Mouse (Mus musculus) left cerebral cortex, adult 2 months (tissue): ENCODE measurements around the gene Cfap100. TPM values are rescaled to one million over a fixed set of nuclear protein-coding genes. Genes with fewer than 3 reads are reported as not detected.

Experiments
- DNase-seq, 2 experiments: peaks; one replicate each; pipeline ENCODE4 v3.0.0; 2021 to 2022; ENCODE audit warnings: low spot score in 2 of 2, mixed read lengths in 1 of 2; ENCODE audit errors: extremely low spot score in 1 of 2
- H3K27ac ChIP-seq: fragments of 200-600 bp; 2 replicates; pipeline ENCODE4 v1.8.1; 2022
- H3K4me3 ChIP-seq: fragments of 200-600 bp; 2 replicates; pipeline ENCODE4 v1.8.1; 2022
- CTCF ChIP-seq: fragments of 200-600 bp; IDR thresholded peaks from 2 replicates; pipeline ENCODE4 v1.8.1; 2022; ENCODE audit warnings: antibody characterized with exemption, mild to moderate bottlenecking, moderate library complexity
- intact Hi-C: fragments of 180-260 bp; cut with DNase I; formaldehyde crosslinking; loops from one replicate; pipeline ENCODE4 v1.15.1; 2025
- long read RNA-seq, 2 experiments: library from polyadenylated mRNA; stranded (forward); transcript quantifications; one replicate each; pipeline ENCODE4 v2.0.0; 2021; ENCODE audit warnings: borderline mapping rate in 2 of 2
- total RNA-seq, 2 experiments: library from RNA; stranded (reverse); gene quantifications; 2 replicates each; pipeline ENCODE4 v1.2.3; 2021

The Cfap100 gene
- total RNA-seq: 1 to 10 TPM; 4.5 to 6.5 TPM
- long read RNA-seq, experiment 1, partial matches to known transcripts: 1 of 4 reads
- long read RNA-seq, experiment 1, other reads (novel, unspliced or antisense): 3 of 4 reads
- long read RNA-seq, experiment 2, partial matches to known transcripts: 0 of 1 reads
- long read RNA-seq, experiment 2, other reads (novel, unspliced or antisense): 1 of 1 reads

DNA sequence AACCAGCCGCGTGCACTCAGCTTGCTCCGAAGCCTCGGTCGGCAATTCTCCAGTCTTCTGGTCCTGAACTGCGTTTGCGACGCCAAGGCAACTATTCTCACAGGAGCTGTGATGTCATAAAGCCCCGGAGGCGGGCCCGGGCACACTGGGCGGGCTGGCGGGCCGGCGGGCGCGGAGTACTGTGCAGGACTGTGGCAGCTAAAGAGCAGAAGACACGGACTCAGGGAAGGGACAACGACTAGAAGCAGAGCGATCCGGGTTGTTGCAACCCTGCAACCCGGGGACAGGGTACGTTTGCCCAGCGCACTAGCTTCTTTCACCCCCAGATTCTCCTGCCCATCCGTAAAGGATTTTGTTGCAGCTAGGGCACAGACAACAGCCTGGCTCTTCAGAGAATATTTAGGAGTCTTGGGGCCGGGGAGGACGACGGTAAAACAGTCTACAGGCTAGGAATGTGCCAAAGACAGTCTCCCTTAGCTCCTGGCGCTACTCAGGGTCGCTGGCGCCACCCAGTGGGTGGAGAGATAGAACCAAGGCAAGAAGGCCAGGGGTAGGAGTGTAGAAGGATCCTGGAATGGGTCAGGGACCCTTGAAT lies at the start of gene Cfap100:
Gene Cfap100, minus strand, starts transcription at position 418 of the 595 bp plus-strand sequence.
- TF ChIP-seq CTCF: peak; percentile 67
- Histone ChIP-seq H3K27ac (peak within 1 kb of the TSS; percentile 82), H3K4me3 (peak within 1 kb of the TSS; percentile 53)
- intact Hi-C loops: loop anchor here (10.0 kb wide), 1 partner anchor 754 kb away; no protein-coding TSS in a partner anchor
- DNase-seq: peak; percentile 70 to 72

DNA sequence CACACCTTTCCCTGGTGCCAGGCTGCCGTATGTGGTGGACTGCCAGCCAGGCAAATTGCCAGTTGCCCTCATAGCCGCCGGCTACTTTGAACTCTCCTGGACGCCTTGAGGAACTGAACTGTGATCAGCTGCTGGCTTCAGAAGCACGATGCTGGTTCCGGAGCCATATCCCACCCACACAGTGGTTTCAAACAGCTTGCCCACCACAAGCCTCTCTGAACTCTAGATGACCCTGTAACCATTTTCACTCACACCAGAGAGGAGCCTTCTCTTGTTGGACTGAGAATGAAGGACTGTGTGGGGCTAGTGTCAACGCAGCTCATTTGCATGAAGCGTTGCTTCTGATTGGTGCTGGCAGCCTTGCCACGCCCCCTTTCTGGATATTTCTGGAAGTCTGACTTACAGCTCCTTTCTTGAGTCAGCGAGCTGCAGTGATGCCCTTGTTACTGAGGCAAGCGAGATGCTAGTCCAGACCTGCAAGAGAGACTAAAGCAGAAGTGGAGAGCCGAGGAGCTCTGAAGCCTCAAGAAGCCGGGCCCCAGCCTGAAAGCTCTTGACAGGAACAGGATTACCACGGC lies 48.4 kb upstream of the Cfap100 start:
- TF ChIP-seq CTCF: no peak
- intact Hi-C loops: no loop called here
- Histone ChIP-seq H3K27ac (no peak overlapping the region; the same call in 1 of the 2 replicates), H3K4me3 (no peak overlapping the region)
- peak in 1 of 2 experiments; percentile 47 for DNase-seq

- Histone ChIP-seq H3K27ac (no peak overlapping the region), H3K4me3 (no peak overlapping the region)
- DNase-seq: no peak
- no peak for TF ChIP-seq CTCF
- intact Hi-C loops: no loop called here
These were observed 47.2 kb upstream of the Cfap100 start for GRCm38 (mm10) chr6:90475854-90476212.

DNA sequence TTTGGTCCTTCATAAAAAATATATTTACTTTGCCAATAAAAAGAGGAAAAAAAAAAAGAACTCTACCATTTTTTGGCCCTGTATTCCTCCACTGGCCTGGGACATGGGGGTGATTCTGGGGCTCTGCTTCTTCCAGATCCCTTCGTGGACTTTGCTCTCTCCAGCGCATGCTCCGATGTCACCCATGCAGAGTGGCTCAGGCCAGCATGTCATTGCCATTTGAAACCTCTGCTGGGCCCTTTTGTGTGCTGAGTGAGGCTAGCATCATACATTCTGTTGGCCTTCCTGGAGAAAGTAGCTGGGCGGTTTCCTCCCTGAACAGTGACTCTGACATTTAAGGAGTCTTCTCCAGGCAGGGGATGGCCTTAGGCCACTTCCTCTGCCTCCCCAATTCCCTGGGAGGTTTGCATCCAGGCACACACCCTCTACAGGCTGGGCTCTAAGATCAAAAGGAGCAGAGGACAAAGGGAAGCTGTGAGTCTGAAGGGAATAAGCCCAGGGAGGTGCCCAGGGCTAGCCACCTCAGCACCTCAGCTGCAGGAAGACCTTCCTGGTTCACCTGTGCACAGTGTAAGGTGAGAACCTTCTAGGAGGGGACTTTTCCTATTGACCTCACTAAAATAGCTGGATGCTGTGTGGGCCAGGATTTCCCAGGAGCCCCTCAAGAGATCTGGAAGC lies 46.7 kb upstream of the Cfap100 start:
- no peak for TF ChIP-seq CTCF
- intact Hi-C loops: no loop called here
- DNase-seq: no peak
- Histone ChIP-seq H3K4me3 (no peak overlapping the region), H3K27ac (no peak overlapping the region)

- Histone ChIP-seq H3K4me3 (no peak overlapping the region), H3K27ac (no peak overlapping the region)
- no peak for TF ChIP-seq CTCF
- intact Hi-C loops: no loop called here
- DNase-seq: no peak
These were observed 45.8 kb upstream of the Cfap100 start for GRCm38 (mm10) chr6:90474361-90474750.

- intact Hi-C loops: no loop called here
- Histone ChIP-seq H3K27ac (no peak overlapping the region), H3K4me3 (no peak overlapping the region)
- no peak for DNase-seq
- no peak for TF ChIP-seq CTCF
These were observed 45.2 kb upstream of the Cfap100 start for GRCm38 (mm10) chr6:90473630-90474360.

- DNase-seq: no peak
- H3K27ac ChIP-seq: no peak overlapping the region
- intact Hi-C loops: no loop called here
- TF ChIP-seq CTCF: no peak
- H3K4me3 ChIP-seq: no peak overlapping the region
These were observed 44.1 kb upstream of the Cfap100 start for GRCm38 (mm10) chr6:90472697-90473096.

- H3K27ac ChIP-seq: peak overlapping the region; percentile 73
- no peak for DNase-seq
- TF ChIP-seq CTCF: no peak
- H3K4me3 ChIP-seq: no peak overlapping the region
- intact Hi-C loops: no loop called here
These were observed 43.5 kb upstream of the Cfap100 start for GRCm38 (mm10) chr6:90472079-90472478.

DNA sequence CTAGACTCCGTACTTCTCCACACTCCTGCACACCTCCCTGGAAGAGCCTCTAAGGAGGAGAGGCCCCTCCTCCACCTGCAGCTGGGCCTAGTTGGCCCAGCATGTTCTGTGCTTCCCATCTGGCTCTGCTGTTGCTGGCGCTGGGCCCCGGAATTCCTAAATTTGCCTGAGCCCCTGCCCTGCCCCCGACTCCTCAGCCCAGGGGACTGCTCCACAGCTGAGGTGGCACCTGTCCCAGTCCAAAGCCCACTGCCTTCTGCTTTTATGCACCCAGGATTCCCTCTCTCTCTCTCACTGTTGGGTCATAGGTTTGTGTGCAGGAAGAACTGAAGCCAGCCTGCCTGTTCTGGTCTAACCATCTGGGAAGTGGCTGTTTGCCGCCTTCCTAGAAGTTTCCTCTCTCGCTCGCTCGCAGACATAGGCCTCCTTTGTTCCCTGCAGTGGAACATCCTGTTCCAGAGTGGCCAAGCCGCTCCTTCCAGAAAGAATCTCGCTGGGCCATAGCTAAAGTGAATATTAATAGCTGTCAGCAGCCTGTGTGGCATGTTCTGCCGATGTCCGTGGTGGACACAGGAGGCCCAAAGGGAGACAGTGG lies 42.4 kb upstream of the Cfap100 start:
- intact Hi-C loops: loop anchor here (1.0 kb wide), 1 partner anchor 8 kb away; no protein-coding TSS in a partner anchor
- no peak for TF ChIP-seq CTCF
- peak; percentile 46 to 47 for DNase-seq
- Histone ChIP-seq H3K27ac (peak overlapping the region; percentile 73), H3K4me3 (no peak overlapping the region)

- intact Hi-C loops: no loop called here
- no peak for DNase-seq
- TF ChIP-seq CTCF: no peak
- H3K27ac ChIP-seq: peak overlapping the region; percentile 73; the same call in 1 of the 2 replicates
- no peak overlapping the region for H3K4me3 ChIP-seq
These were observed 41.7 kb upstream of the Cfap100 start for GRCm38 (mm10) chr6:90470255-90470654.

GRCm38 (mm10) chr6:90469041-90469440 lies 40.4 kb upstream of the Cfap100 start:
- no peak for DNase-seq
- Histone ChIP-seq H3K4me3 (no peak overlapping the region), H3K27ac (no peak overlapping the region)
- intact Hi-C loops: no loop called here
- TF ChIP-seq CTCF: no peak
